Mouse (Mus musculus) yolk sac, embryonic 10.5 days (tissue): ENCODE data around the gene Ccdc81.

Experiments
- DNase-seq: peaks from one replicate; pipeline ENCODE4 v3.0.0-alpha.2; 2017; ENCODE audit warnings: low spot score

Ccdc81 gene

DNA sequence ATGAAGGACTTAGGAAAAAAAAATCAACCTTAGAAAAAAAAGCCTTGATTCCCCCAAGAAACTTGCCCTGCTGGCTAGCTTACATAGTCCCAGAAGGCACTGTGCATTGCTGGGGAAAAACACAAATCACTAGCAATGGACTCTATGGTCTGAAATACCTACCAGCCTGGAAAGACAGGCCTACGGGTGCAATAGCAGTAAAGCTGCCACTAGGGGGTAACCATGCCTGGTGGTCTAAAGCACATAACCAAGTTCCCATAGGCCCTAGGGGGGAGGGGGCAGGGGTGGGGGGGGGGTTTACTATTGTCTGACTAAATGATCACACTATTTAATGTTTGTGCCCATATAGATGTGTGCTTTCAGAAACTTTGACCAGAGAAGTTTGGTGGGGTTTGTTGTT, 38.7 kb downstream of the Ccdc81 start:
- DNase-seq: no peak

DNA sequence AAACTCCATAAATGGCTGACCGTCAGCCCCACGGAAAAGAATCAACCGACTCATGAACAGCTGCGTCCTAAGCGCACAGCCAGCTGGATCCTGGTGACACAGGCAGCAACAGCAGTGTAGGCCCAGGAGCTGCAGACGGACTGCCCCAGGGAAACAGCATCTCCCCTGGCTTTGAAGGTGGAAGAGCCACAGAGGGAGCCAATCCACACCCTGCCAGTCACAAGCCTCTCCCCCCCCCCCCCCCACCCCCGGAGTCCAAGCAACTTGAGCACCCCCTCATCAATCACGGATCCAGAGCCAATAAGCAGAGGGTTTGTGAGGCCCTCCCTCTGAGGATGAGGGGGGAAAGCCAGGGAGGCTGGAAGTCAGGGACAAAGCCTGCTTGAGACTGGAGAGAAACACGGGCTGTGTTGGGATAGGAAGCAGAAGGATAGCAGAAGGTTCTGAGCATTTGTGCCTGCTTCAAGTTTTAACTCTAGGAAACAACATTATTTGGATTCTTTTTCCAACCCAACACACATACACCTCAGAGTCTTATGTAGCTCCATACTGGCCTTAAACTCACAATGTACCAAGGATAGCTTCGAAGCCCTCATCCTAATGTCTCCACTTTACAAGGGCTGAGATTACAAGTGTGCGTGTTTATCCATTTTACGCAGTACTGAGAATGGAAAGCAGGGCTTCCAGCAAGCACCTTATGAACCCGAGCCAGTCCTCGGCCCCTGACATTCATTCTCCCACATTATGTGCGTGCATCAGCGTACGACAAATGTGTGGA, 46.8 kb downstream of the Ccdc81 start:
- DNase-seq: peak; percentile 24

DNA sequence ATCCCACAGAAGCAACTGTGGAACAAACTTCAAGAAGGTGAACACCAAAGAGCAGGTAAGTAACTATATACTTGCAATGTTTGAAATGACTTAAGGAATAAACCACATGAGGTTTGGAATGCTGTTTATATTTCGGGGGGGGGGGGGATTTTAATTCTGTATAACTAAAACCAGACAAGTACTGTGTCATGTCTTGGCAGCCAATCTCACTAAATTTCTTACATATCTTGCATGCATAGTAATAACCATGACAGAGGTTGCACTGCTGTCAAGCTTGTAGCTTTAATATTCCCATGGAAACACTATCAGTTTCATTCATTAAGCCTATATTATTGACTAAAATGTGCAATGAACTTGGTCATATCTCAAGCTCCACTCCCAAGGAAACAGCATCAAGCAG, 48.2 kb downstream of the Ccdc81 start:
- no peak for DNase-seq

DNA sequence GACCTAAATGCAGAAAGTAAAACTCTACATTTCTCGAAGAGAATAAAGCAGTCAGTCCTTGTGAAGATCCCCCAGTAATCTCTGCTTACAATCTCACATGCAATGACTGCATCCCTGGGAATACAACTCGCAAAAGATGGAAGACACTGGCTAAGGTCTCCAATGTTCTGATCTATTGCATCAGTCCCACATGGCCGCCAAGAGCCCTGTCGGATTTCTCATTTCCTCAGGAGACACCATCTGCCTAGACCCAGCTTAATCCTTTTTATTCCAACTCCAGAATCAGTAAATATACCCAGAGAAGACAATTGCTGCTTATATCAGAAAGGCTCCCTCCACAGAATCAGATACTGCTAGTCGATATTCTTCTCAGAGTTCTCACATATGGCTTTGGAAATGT, 50.3 kb downstream of the Ccdc81 start:
- DNase-seq: no peak

DNA sequence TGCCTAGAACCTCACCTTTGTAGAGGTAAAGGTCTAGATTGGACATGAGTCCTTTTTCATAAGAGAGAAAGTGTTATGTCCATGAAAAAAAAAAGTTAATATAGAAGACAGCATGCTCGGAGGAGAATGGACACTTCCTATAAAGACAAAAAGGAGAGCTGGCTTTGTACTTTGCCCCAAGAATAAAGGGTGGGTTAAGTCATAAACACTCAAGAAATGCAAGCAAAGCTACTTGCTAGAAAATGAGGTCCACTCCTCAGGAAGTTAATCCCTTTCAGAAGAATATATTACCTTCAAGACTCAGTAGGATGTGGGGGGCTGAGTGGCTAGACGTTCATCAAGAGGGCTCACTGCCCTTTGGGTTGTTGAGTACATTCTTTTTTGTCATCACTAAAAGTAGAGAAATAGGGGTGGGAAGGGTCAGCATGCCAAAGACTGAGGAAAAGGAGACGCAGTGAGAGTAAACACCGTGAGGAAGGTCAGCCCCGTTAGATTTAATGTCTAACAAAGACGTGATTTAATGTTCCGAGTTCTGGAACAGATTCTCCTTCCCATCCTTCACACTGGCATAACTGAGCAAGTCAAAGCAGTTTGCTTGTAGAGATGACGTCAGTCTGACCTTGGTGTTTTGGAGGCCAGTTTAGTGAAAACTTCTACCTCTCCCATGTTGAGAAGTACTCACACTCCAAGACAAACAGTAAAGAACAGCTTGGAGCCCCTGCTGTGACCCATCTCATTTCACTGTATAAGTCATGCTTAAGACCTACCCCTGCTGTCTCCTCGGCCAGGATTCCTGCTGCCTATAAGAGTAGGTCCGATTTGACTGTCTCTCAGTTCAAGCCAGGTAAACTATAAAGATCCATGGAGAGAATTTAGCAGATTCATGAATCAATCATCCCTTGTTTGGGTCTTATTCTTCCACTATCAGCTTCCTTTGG, 51.0 kb downstream of the Ccdc81 start:
- DNase-seq: no peak

DNA sequence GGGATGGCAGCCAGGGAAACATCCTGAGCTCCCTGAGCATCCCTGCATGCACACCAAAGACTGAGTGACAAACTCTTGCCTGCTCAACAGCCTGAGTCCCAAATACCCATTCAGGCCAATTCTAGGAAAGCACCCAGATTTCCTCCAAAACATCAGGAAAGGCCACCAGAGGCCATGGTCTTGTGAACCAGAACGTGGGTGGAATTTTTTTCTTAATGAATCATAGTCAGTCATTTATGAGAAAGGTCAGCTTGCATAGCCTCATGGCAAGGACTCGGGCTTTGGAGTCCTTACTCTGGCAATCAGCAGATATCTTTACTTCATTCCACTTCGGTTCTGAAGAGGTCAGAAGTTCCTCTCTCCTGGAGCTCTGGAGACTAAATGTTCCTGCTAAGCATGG, 52.9 kb downstream of the Ccdc81 start:
- DNase-seq: no peak

DNA sequence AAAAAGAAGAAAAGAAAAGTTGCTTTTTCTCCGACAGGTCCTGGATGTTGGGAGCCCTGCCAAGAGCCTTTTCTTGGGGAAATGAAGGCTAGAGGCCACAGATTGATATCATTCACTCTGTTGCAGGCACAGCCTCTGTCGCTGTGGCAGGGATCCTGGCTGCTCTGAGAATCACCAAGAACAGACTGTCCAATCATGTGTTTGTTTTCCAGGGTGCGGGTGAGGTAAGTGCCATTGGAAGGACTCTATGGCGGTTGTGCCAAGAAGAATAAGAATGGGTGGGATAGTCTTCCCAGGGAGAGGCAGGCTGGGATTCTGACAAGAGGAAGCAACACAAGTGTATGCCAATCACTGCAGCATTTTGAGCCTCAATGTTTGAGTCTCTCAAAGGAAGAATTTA, 57.8 kb downstream of the Ccdc81 start:
- no peak for DNase-seq

DNA sequence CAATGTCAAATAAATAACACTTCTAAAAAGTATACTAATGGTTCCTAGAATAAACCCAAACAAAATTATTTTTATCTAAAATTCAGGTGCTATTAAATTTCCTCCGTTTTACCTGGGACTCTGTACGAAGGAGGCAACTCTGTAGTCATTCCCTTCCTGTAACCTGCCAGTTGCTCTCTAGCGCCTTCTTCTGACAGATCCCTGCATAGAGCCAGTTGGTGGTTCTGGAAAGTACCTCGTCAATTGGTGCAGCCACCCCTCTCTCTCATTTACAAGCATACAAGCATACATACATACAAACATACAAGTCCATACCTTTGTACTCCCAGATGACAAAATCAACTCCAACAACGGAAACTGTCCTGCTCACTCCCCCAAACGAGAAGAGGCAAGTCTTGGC, 59.9 kb downstream of the Ccdc81 start:
- no peak for DNase-seq

DNA sequence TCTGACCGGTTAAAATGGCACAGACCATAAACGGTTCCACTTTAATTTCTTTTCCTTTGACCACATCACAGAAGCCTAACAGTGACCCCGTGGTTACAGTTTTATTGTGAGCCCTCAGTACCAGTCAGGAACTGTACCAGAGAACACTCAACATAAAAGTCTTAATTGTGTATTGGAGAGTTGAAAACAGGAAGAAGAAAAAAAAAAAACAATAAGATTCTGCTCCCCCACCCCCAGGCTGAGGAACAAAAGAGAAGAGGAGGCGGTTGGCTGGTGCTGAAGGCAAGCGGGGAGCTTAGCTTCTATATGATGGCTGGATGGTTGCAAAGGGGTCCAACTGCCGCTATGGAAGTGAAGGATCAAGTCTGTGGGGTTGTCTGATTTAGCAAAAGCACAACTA, 60.3 kb downstream of the Ccdc81 start:
- DNase-seq: no peak

DNA sequence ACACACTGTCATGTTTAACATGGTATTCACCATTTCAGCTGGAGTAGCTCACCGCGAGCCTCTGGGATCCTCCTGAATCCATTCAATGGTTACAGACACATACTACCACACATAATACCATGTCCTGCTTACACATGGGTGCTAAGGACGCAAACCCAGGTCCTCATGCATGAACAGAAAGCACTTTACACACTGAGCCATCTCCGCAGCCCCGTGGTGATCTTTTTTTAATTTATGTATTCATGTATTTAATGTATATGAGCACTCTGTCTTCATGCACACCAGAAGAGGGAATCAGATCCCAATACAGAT, 61.1 kb downstream of the Ccdc81 start:
- DNase-seq: no peak

DNA sequence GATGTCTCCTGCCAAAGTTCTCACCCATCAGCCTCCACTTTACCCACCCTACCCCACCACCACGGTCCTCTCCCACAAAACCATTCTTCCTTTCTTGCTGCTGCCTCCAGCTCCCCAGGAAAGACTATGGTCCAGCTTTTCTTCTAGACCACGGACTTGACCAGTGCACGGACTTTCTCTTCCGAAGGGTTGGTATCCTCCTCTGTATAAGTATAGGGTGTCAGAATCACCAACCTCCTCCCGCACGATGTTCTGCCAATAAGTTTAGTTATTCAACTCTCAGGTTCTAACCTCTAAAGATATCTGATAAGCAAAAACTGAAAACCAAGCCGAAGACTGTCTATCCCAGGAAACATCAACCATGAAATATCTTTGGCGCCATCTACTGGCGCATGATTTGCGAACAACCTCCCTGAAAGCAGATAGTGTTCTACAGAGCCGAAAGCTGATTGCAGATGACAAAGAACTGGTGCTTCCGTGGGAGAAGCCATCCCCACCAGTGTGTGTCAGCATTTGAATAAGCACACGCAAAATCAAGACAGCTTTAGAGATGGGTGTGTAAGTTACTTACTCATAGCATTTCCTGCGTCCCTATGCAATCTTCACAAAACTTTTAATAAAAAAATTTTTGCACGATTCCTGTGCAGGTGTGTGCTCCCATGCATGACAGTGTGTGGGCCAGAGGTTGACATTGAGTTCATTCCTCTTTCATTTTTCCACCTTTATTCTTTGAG, 61.6 kb downstream of the Ccdc81 start:
- DNase-seq: peak; percentile 66

DNA sequence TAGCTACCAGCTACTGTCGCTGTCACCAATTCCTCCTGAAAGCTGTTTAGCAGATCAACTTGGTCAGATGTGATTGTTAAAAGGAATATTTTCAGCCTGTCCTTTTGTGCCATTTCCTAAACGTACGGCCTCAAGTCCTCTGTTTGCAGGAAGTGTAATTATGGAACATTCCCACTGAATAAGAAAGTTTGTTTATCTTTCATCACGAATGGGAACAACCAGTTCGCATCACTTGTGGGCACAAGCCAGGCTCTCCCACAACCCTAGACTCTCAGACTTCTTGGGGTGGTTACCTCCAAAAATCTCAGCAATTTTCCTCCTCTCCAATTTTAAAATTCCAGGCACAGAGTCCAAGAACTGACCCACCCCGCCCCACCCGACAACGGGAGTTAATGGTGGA, 63.7 kb downstream of the Ccdc81 start:
- no peak for DNase-seq

DNA sequence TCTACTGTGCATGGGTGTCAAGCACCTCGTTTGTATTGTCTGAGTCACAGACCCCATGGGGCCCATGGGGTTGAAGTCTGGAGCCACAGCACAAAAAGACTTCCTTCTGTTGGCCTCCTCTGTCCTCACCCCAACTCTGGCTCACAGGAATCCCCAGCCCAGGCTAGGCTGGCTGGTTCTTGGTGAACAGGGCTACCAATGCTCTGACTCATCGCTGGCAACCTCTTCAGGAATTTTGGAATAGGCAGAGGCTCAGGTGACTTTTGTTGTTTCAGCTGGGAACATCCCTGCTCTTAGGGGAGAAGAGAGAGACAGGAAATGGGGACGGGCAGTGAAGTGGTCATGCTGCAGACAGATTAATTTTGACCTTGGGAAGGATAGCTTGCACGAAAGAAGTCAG, 65.6 kb downstream of the Ccdc81 start:
- DNase-seq: no peak

DNA sequence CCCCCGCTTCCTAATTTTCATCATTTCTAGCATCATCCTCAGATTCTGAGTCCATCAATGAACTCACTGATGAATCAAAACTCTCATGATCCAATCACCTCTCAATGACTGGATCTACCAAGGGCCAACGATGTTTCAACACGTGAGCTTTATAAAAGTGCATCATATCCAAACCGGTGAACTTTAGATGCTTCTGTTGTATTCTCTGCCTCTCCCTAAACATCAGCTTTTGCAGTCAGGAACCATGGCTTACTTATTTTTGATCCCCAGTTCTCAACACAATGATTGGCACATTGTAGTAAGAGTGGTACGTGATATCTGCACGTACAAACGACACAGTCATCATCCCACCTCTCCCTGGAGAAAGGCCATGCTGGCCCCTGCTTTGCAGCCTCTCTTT, 66.8 kb downstream of the Ccdc81 start:
- DNase-seq: no peak

DNA sequence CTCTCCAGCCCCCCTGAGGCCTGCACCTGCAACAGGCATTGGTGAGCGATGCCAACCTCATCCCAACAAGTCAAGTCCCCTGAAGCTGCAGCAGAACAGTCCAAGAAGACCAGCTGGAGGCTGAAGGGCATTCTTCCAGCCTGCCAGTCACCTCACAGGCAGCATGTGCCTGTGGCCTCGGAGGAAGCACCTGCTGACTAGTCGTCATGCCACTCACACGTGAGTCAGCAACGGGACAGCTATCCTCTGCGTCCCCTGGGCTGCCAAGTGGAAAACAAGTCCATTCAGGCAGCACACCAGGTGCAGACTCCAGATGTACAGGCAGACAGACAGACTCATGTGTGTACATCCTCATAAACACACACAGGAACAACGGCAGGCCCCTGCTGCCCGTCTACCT, 67.9 kb downstream of the Ccdc81 start:
- no peak for DNase-seq

DNA sequence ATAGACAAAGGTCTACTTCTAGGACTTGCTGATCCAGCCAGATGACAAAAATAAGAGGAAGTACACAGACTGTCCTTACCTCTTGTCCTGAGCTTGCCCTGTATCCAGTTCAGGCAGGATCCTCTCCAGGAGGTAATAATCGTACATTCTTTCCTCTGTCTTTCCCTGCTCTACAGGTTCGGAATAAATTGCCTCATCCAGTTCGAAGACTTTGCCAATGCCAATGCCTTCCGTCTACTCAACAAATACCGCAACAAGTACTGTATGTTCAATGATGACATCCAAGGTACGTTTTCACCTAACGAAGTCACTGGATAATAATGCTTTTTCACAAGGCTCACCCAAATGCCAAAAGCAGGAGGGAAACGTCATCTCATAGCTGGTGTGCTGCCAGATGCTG, 69.9 kb downstream of the Ccdc81 start:
- DNase-seq: no peak

DNA sequence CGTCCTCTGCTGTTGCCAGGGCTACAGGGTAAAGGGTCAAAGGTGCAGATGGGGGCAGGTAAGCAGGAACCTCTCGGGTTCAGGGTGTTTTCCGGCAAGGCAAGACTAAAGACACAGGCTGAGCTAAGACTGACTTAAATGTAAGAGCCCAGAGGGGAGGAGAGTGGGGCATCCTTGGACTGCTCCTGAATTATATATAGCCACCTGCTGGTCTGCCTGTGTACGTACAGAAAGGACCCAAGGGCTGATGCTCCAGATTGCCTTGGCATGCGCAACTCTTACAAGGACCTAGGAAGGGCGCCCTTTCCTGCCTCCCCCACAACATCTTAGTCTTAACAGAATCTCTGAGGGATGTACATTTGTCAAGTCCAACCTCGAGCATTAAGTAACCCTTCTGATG, 74.2 kb downstream of the Ccdc81 start:
- DNase-seq: no peak

DNA sequence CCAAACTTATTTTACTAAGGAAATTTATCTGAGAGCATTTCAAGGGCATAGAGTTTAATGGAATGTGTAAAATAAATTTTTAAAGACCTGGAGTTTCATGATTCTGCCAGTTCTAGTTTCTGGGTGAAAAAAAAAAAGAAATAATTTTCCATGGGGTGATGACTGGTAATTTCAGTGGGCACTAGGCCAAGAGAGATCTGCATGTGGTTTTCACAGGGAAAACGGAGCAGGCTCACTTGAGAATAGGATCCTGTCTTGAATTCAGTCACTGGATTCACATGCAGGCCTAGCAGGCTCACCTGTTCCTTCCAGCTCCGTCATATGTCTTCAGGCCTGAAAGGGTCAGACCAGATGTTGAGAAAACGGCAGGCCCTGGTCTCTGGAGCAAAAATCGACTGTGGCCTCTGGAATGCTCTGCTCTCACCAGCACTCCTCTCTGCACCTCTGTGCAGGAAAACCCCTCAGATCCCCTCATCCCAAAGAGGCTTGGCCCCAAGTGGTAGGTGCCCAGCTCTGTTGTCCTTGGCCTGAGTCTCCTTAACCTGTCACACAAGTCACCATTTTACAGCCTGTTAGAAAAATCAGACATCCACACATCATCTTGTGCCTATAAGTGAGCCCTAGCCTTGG, 74.9 kb downstream of the Ccdc81 start:
- no peak for DNase-seq
